Mouse (Mus musculus) T-helper 17 cell (primary cell): ENCODE results near the gene Pla2g4e.

Experiments used
- in situ Hi-C, 2 experiments: fragments of 300-600 bp; cut with MboI, MseI; formaldehyde crosslinking; loops; 1 replicate in 1 of 2; 2 replicates in 1 of 2; pipeline ENCODE4 v1.15.1; 2025; ENCODE audit warnings: high pct_unique_total_duplicates in 2 of 2

Gene Pla2g4e

GRCm38 (mm10) chr2:120126901-120127300, 118.2 kb downstream of the Pla2g4e start:
- in situ Hi-C loops: no loop called here

- in situ Hi-C loops: no loop called here
Observed at GRCm38 (mm10) chr2:120126408-120126807, 118.7 kb downstream of the Pla2g4e start.

- in situ Hi-C loops: no loop called here
Observed at GRCm38 (mm10) chr2:120125461-120125860, 119.7 kb downstream of the Pla2g4e start.

- in situ Hi-C loops: no loop called here
Observed at GRCm38 (mm10) chr2:120124946-120125345, 120.2 kb downstream of the Pla2g4e start.

GRCm38 (mm10) chr2:120124096-120124495, 121.0 kb downstream of the Pla2g4e start:
- in situ Hi-C loops: no loop called here

GRCm38 (mm10) chr2:120122983-120123382, 122.2 kb downstream of the Pla2g4e start:
- in situ Hi-C loops: no loop called here

GRCm38 (mm10) chr2:120117346-120117745, 127.8 kb downstream of the Pla2g4e start:
- in situ Hi-C loops: loop anchor here in 1 of 2 experiments (10.0 kb wide), 1 partner anchor 47 kb away; no protein-coding TSS in a partner anchor
